Mouse (Mus musculus) induced T-regulatory cell, adult 2 months (primary cell): Measurements from ENCODE around the gene Hist1h2bj.
"Not testable (repeated sequence)": the region's sequence is repeated elsewhere in the genome, so short reads cannot be mapped to it uniquely, and the experiment has no call there.

Source experiments
- DNase-seq: peaks from one replicate; pipeline ENCODE4 v3.0.0-alpha.2; 2012; ENCODE audit warnings: low read depth

Hist1h2bj gene

DNA sequence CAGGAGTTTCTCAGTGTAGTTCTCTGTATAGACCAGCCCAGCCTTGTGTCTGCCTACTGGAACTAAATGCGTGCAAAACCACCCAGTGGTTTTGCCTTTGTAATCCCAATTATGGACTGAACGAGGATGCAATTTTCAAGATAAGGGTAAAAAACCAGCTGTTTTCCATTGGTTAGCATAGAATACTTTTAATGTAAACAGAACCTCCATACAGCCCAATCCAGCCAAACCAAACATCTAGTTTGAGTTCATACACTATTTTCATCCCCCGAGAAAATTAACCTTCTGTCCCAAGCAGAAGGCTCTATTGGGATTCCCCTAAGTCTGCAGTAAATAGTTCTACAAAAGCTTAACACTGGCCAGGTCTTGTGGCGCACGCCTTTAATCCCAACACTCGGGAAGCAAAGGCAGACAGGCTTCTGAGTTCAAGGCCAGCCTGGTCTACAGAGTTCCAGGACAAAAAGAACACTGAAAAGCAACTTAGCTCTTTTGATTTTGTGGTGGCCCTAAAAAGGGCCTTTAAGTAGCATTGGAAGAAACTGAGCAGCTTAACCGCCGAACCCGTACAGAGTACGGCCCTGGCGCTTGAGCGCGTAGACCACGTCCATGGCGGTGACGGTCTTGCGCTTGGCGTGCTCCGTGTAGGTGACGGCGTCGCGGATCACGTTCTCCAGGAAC, 2.4 kb upstream of the Hist1h2bj start:
- peak; percentile 74 for DNase-seq

DNA sequence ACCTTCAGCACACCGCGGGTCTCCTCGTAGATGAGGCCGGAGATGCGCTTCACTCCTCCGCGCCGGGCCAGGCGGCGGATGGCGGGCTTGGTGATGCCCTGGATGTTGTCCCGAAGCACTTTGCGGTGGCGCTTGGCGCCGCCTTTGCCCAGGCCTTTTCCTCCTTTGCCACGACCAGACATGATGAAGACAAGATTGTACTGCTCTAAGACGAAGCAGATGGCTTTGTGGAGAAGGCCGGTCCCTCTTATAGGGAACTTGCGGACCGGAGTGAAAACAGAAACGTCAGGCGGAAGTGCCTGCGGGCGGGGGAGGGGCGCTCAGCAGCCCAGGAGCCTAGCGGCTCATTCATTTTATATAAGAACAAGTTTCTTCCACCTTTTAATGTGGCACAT, 1.9 kb upstream of the Hist1h2bj start, which contains the start of gene Hist1h4i:
Gene Hist1h4i (minus strand): TSS at position 221 of the 395 bp plus-strand sequence.
- DNase-seq: peak; percentile 95

DNA sequence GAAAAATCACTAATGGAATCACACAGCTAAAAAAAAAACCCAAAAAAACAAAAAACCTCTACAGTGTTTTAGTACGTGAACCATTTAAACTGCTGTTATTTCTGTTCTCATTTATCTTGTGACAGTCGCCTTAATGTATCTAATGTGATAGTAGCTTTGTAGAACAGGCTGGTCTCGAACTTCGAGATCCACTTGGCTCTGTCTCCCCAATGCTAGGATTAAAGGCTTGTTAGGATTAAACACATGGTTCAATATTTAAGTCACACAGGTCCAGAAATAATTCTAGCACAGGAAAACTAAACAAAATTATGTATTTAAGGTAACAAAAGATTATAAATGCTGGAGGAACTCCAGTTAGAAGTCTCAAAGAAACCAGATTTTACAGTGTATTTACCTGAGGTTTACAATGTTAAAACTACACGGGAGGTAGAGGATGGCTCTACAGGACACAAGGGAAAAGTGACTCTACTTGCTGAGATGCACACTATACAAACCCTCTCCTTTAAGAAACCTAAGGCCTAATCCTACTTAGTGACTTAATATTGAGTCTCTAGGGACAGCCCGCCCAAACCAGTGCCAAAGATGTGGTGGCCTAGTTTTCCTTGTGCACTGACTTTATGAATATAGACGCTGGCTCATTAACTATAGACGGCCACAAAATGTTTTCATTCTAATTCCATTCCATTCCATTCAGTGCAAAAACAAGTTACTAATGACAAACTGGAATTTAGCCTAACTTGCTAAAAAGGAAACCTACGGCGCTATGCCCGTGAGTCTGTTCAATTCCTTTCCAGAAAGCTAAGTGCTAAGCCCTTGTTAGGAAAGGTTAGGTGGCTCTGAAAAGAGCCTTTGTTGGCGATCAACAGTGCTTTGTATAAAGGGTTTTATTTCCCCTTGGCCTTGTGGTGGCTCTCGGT, 1.1 kb upstream of the Hist1h2bj start:
- peak; percentile 72 for DNase-seq

DNA sequence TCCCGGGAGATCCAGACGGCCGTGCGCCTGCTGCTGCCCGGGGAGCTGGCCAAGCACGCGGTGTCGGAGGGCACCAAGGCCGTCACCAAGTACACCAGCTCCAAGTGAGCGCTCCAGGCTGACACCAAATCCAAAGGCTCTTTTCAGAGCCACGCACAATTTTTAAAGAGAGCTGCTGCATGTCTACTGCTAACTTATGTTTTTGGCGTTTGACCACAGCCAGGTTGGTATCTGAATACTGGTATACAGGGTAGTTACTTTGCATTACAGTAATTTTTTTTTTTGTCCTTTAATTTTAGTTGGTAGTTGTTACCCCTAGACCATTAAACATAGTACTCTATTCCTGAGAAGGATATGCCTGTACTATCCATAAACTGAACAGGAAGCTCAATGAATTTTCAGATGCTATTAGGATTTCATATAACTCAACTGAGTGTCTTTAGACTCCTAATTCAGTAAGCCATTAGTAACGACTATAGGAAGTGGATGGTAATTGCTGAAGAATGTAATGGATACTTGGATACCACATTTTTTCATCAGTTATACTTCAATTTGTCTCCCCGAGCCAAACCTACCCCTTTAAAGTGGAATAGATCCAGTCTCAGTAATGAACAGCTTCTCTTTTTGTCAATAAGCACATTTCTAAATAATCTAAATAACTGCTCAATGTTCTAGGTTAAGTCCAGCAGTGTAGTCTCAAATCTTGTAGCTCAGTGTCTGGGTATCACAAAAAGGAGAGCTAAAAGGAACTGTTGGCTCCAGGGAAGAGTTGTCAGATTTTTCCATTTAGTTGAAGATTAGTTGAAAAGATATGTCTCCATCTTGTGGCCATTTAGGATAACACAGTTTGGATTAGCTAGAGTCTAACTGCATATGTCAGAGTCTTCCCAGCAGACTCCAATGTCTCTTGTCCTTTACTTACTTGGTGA, 753 bp downstream of the Hist1h2bj start:
- DNase-seq: peak; percentile 89

DNA sequence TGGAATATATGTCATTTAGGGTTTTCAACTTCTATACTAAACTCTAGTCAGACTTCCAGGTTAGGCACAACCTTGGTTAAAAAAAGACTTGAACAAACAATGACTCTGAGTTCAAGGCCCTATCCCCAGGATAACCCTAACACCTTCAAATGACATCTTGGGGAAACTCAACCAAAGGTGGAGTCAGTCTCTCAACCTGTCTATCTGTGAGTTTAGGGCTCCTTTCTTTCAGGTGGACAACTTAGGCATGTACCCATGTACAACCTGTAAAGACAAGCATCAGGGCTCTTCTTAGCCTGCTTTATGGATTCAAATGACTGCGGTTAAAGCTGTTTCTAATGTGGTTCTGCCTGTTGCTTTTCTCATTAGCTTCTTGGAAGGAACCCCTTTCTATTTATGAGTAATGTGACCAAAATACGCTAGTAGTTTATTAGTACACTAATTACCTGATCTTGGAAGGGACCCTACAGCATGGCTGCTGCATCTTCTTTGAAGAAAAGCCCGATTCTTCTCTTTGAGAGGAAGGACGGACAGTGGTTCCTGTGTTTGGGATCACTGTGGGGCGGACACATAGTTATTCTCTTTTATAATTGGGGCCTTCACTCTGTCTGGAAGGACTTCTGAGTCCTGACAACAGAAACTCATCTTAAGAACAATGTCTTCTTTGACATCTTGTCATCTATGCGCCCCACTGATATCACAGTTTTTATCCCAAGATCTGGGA, 1.6 kb downstream of the Hist1h2bj start:
- DNase-seq: no peak

DNA sequence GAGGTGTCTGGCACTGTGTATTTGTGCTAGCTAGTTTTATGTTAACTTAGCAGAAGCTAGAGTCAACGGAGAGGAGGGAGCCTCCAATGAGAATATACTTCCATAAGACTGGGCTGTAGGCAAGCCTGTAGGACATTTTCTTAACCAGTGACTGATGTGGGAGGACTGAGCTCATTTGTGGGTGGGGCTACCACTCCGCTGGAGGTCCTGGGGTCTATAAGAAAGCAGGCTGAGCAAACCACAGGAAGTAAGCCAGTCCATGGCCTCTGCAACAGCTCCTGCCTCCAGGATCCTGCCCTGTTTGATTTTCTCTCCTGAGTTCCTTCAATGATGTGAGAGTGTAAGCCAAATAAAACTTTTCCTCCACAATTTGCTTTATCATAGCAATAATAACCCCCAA, 2.3 kb downstream of the Hist1h2bj start:
- DNase-seq: peak; percentile 4

DNA sequence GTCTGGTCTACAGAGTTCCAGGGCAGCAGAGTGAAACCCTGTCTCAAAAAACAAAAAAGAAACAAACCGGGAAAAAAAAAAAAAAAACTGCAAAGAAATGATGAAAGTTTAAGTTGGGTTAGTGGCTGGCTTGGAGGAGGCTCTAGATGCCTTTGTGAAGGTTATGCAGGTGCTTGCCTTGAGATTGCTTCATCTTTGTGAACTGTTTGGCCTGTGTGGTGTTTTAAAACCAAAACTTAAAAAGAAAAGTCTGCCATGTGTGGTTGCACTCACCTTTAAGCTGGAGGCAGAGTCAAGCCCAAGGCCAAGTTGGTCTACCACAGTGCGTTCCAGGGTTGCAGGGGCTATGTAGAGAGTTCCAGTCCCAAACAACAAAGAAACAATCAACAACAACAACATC, 6.0 kb downstream of the Hist1h2bj start:
- peak; percentile 21 for DNase-seq

DNA sequence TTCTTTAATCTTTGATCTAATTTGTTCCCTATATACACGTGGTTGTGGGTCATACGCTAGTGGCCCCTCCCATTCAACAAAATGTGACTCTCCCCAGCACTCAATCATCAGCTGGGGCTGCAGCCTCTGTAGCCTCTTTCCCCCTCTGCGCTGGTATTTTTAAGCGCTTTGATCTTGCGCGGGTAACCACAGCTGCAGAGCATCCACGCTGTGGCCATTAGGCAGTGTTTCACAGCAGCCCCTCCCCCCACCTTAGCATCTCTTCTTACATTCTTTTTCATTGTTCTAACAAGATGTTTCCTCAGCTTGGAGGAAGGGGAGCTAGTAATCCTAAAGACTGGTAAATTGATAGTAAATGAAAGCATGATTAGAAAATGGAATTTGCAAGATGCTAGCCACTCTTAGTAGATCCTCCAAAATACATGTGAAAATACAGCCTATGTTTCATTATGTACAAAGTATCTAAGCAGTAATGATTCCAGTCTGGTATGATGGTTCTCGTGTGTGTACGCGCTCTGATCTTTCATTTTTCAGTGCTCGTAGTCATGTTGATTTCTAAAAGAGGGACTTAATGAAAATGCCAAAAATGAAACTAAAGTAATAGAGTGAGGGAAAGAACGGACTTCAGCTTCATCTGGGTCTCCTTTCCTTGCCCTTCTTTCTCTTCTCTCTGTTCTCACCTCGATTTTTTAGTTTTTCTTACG, 6.9 kb downstream of the Hist1h2bj start:
- DNase-seq: peak; percentile 86

DNA sequence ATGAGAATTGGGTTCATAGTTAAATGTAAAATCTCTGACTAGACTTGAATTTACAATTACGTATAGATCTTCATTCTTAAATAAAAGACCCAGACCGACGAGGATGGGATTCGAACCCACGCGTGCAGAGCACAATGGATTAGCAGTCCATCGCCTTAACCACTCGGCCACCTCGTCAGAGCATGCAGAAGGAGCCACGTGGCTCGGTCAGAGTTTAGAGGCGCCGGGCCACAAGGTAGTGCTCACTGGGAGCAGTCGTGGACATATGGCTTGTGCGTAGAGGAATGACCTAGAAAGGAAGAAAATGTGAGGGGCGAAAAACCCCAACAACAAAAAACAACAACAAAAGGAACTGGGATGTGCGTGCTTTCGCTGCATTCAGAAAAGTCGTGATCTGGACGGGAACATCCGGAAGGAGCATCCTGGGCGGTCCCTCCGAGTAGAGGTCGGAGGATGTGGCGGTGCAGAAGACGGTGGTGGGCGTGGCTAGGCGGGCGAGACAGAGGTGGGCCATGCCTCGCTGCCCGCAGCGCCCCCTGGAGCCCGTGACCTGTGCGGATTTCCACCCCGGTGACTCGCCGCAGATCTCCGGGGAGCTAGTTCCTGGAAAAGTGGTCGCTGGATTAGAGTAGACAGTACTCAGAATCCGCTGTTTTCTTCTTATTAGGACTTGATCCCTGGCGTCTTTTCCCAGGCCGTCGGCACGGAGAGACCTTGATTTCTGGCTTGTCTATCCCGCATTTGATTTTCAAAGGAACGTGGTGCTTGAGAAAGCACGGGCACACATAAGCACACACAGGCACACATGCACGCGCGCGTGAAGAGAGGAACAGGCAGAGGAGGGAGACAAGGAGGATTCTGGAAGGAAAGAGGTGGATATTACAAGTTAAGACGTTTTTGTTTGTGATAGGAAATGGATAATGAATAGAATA, 7.8 kb downstream of the Hist1h2bj start:
- DNase-seq: peak; percentile 93

DNA sequence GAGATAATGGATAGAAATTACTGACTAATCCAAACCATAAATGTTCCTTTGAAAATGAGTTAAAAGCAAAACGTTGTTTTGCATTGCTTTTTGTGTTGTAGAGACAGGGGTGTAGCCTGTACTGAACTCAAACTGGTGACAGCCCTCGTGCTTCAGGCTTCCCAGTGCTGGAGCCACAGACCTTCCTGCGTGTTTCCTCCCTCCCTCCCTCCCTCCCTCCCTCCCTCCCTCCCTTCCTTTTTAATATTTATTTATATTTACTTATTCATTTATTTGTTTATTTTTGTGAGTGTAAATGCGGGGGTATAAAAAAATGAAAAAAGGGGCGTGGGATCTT, 8.5 kb downstream of the Hist1h2bj start:
- no peak for DNase-seq

DNA sequence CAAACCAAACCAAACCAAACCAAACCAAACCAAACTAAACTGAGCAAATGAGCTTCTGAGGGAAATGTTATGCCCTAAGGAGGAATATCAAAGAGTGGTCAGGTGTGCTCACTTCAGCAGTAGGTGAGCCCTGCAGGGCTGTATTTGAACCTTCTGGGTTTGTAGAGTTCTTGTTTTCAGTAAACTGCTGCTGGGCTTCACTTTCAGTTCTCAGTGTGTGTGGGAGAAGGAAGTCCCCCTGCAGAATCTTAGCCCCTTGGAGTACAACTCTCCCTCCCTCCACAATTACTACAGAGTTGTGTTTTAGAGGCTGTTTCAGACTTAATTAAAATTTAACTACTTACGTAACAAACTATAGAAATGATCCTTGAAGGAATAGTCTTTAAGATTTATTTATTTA, 10.7 kb downstream of the Hist1h2bj start:
- no peak for DNase-seq

DNA sequence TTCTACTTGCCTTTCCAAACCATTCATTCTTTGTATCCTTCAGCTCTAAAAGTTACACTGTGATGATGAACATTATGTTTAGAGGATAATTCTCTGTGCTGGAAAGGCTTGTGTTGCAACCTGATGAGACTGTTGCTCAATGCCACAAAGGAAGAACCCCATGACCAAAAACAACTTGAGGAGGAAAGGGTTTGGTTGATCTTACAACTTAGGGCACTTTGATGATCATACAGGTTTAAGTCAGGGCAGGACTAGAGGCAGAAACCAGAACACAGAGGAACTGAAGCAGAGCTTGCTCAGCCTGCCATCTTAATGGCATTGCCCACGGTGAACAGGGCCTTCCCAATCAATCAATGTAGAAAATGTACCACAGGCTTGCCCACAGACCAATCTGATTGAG, 18.4 kb downstream of the Hist1h2bj start:
- DNase-seq: no peak

DNA sequence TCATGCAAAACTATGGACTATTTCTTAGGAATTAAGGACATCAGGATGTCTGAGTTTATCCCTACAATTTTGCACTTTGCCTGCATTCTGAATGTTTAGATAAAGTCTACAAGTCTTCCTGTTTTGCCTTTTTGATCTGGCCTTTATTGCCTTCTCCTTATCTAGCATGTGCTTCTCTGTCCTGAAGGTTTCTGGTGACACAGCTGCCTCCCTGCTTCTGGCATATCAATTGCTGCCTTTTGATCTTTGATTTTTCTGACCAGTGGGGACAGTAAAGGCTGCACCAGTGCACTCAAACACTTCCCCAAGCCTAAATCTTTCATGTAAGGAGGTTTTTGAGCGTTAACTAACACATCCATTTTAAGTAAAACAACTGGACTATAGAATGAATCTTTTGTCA, 20.5 kb downstream of the Hist1h2bj start:
- no peak for DNase-seq

DNA sequence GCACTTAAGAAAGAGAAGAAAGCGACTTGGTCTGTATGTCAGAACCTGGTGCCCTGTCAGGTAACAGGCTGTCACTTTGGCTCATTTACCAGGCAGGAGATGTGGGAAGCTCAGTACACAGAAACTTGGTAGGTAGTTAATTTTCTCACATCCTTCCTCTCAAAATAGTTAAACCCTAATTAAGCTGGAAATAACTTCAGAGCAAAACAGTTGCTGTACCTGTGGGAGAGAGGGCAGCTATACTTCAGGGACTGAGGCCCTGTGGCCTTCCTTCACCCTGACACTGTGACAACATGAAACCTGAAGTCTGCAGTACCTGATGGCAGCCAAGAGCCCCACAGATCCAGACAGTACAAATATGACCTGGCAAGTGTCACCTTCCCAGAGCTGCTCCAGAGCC, 41.1 kb downstream of the Hist1h2bj start, which contains the start of gene Vmn1r188:
Gene Vmn1r188 (plus strand): TSS at position 301 of the 400 bp plus-strand sequence.
- DNase-seq: not testable (repeated sequence)
